Mouse (Mus musculus): ENCODE results near the gene Wdr53.

DNA sequence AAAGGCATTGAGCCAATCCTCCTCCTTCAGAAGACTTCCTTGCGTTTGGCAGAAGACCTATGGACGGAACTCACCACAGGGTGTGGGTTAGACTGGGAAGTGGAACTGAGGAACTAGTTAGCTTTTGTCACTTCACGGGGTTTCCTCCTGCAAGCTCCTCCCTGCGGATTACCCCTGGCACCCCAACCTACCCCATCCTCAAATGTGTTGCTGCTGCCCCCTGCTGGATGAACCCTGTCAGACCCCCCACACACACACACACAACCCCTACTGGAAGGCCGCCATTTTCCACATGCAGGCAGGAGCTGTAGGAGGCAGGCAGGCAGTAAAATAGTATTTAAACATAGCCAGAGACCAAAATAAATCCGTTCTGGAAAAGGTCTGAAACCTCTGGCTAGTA is 44.3 kb upstream of the Wdr53 start:
- TF ChIP-seq CTCF (IDR thresholded peaks at IDR 0.05; ENCODE audit: control insufficient read depth, insufficient read depth, low read length) (peak; percentile 94), POLR2A (IDR thresholded peaks at IDR 0.05; ENCODE audit: borderline replicate concordance, control insufficient read depth, low read depth, low read length) (no peak)

Measured in bone marrow, adult 2 months (tissue).